Mouse (Mus musculus) liver, embryonic 14.5 days (tissue): ENCODE measurements around the gene Zfp704. TPM values are rescaled to one million over a fixed set of nuclear protein-coding genes. Genes with fewer than 3 reads are reported as not detected.

Experiments
- ATAC-seq: fragments of 200-750 bp; cut with Nextera tagmentation; 2 replicates; pipeline ENCODE4 v1.8.0; 2017; ENCODE audit warnings: moderate number of reproducible peaks, mild to moderate bottlenecking, moderate library complexity; ENCODE audit not compliant: insufficient read depth
- DNase-seq, 3 experiments: peaks; one replicate each; pipeline ENCODE4 v3.0.0-alpha.2; 2012 to 2013; ENCODE audit warnings: low read depth in 3 of 3, low spot score in 3 of 3
- H3K27ac ChIP-seq: fragments of 300-500 bp; sonication (generic); 2 replicates; pipeline ENCODE4 v1.5.1; 2014; ENCODE audit warnings: moderate library complexity, mild to moderate bottlenecking, control low read depth, inconsistent platforms
- H3K27me3 ChIP-seq: fragments of 300-500 bp; sonication (generic); 2 replicates; pipeline ENCODE4 v1.6.1; 2014; ENCODE audit warnings: mild to moderate bottlenecking, low read length, moderate library complexity; ENCODE audit not compliant: control insufficient read depth, insufficient read depth
- H3K36me3 ChIP-seq: fragments of 300-500 bp; sonication (generic); replicated peaks from 2 replicates; pipeline ENCODE4 v1.6.1; 2014; ENCODE audit warnings: low read depth; ENCODE audit not compliant: control insufficient read depth, insufficient read depth
- H3K4me1 ChIP-seq, 2 experiments: fragments of 200-500 bp in 1 of 2; fragments of 300-500 bp in 1 of 2; sonication (generic) in 1 of 2; replicated peaks; 2 replicates each; pipeline ENCODE4 v1.6.1; 2012 to 2014; ENCODE audit warnings: antibody characterized with exemption in 1 of 2, inconsistent platforms in 1 of 2, low read length in 1 of 2; ENCODE audit not compliant: control insufficient read depth in 2 of 2, insufficient read depth in 2 of 2
- H3K4me2 ChIP-seq: fragments of 300-500 bp; sonication (generic); 2 replicates; pipeline ENCODE4 v1.6.1; 2014; ENCODE audit warnings: low read depth, mild to moderate bottlenecking, control low read depth, moderate library complexity
- H3K4me3 ChIP-seq, 2 experiments: fragments of 200-500 bp in 1 of 2; fragments of 300-500 bp in 1 of 2; sonication (generic) in 1 of 2; 2 replicates each; pipeline ENCODE4 v1.5.1; 2012 to 2014; ENCODE audit warnings: low read depth in 2 of 2, low read length in 2 of 2, mild to moderate bottlenecking in 2 of 2, control low read depth in 1 of 2, inconsistent platforms in 1 of 2, moderate library complexity in 1 of 2; ENCODE audit not compliant: insufficient read depth in 1 of 2
- H3K9ac ChIP-seq: fragments of 300-500 bp; sonication (generic); replicated peaks from 2 replicates; pipeline ENCODE4 v1.6.1; 2014; ENCODE audit warnings: mild to moderate bottlenecking, control low read depth, moderate library complexity
- H3K9me3 ChIP-seq: fragments of 300-500 bp; sonication (generic); 2 replicates; pipeline ENCODE4 v1.6.1; 2016; ENCODE audit warnings: low read length, mixed read lengths; ENCODE audit not compliant: control insufficient read depth
- CTCF ChIP-seq: IDR thresholded peaks from 2 replicates; pipeline ENCODE4 v1.5.1; 2016; ENCODE audit warnings: antibody characterized with exemption, low read depth, control low read depth
- EP300 ChIP-seq: IDR thresholded peaks from 2 replicates; pipeline ENCODE4 v1.6.1; 2016; ENCODE audit warnings: antibody characterized with exemption, low read depth
- WGBS: fragments of 180-500 bp; shearing (Covaris S2); extraction: QIAGEN DNeasy Blood & Tissue Kit; methylation state at CpG from one replicate; pipeline ENCODE4 v1.1.7; 2014; ENCODE audit not compliant: insufficient replicate concordance; 5-methylcytosine and 5-hydroxymethylcytosine counted together
- polyA plus RNA-seq, 2 experiments: library from polyadenylated mRNA; depleted of rRNA in 1 of 2; stranded (reverse) in 1 of 2; unstranded in 1 of 2; fragments of >200 nt; fragmentation: Nextera tagmentation in 1 of 2; extraction: Ambion mirVana in 1 of 2; gene quantifications; 2 replicates each; pipeline versions ENCODE4 v1.2.1 to v1.2.3; 2012 to 2014

Zfp704 gene
- polyA plus RNA-seq, 2 experiments = 0.94 to 1.1 TPM

- Histone ChIP-seq H3K36me3 (no peaks in the 10 kb centered on the region; the same call in 1 of the 2 replicates), H3K27ac (no peak overlapping the region), H3K4me2 (no peak overlapping the region), H3K9me3 (no peaks in the 10 kb centered on the region), H3K27me3 (no peaks in the 10 kb centered on the region), H3K4me1 (0 out of 4 replicates have a peak, but pooled peaks cover 0 to 1% of the 10 kb centered on the region in 2 experiments), H3K4me3 (no peak overlapping the region), H3K9ac (no peak overlapping the region)
- DNase-seq (no peak), ATAC-seq (no peak)
- TF ChIP-seq CTCF (no peak), EP300 (no peak)
- 69% methylated on average over 27 of the region's 27 CpGs for WGBS
Measured at GRCm38 (mm10) chr3:9441566-9442540, 168.0 kb downstream of the Zfp704 start.

- H3K4me1 ChIP-seq = 0 out of 4 replicates have a peak, but pooled peaks cover 0 to 1% of the 10 kb centered on the region in 2 experiments
- H3K36me3 ChIP-seq = no peaks in the 10 kb centered on the region
- H3K9ac ChIP-seq = no peak overlapping the region
- H3K27ac ChIP-seq = no peak overlapping the region
- no peak overlapping the region for H3K4me2 ChIP-seq
- 61% methylated on average over 6 of the region's 6 CpGs for WGBS
- H3K9me3 ChIP-seq = no peaks in the 10 kb centered on the region
- ATAC-seq (no peak), DNase-seq (no peak)
- no peaks in the 10 kb centered on the region for H3K27me3 ChIP-seq
- no peak overlapping the region for H3K4me3 ChIP-seq
- TF ChIP-seq CTCF (no peak), EP300 (no peak)
Measured at GRCm38 (mm10) chr3:9440466-9440865, 169.4 kb downstream of the Zfp704 start.

GRCm38 (mm10) chr3:9439619-9440286 is 170.1 kb downstream of the Zfp704 start:
- ATAC-seq = no peak

GRCm38 (mm10) chr3:9436256-9436655 is 173.6 kb downstream of the Zfp704 start:
- Histone ChIP-seq H3K36me3 (no peaks in the 10 kb centered on the region), H3K4me2 (no peak overlapping the region), H3K9me3 (no peaks in the 10 kb centered on the region), H3K4me3 (no peak overlapping the region), H3K27ac (no peak overlapping the region), H3K27me3 (no peaks in the 10 kb centered on the region), H3K9ac (no peak overlapping the region), H3K4me1 (0 out of 4 replicates have a peak, but pooled peaks cover 0 to 1% of the 10 kb centered on the region in 2 experiments)
- ATAC-seq (no peak), DNase-seq (no peak)
- WGBS = 68% methylated on average over 6 of the region's 6 CpGs
- TF ChIP-seq CTCF = no peak
- TF ChIP-seq EP300 = no peak

More at GRCm38 (mm10) chr3:9439619-9440286, 170.1 kb downstream of the Zfp704 start:
- Histone ChIP-seq H3K4me2 (no peak overlapping the region), H3K27me3 (no peaks in the 10 kb centered on the region), H3K9ac (no peak overlapping the region), H3K27ac (no peak overlapping the region), H3K4me1 (0 out of 4 replicates have a peak, but pooled peaks cover 0 to 1% of the 10 kb centered on the region in 2 experiments), H3K4me3 (no peak overlapping the region), H3K36me3 (no peaks in the 10 kb centered on the region), H3K9me3 (no peaks in the 10 kb centered on the region)
- TF ChIP-seq EP300 = no peak
- TF ChIP-seq CTCF = no peak
- 54% methylated on average over 11 of the region's 11 CpGs for WGBS
- DNase-seq = no peak
